Mouse (Mus musculus) layer of hippocampus, adult 8-10 months (tissue): ENCODE results near the gene Lamb3. TPM values are rescaled to one million over a fixed set of nuclear protein-coding genes. Genes with fewer than 3 reads are reported as not detected.
A peak's percentile ranks its signal among the peaks of the same experiment; 100 is the strongest.

Experiments
- DNase-seq, 2 experiments: peaks; one replicate each; pipeline ENCODE4 v3.0.0; 2022; ENCODE audit warnings: low spot score in 2 of 2
- total RNA-seq, 4 experiments: library from RNA; stranded (reverse); gene quantifications; 2 replicates each; pipeline ENCODE4 v1.2.4; 2022

Lamb3 gene
- total RNA-seq, 4 experiments from 2014 or later = 0.70 to 2.4 (median 1.5) TPM

GRCm38 (mm10) chr1:193200640-193201382, 6.7 kb upstream of the Lamb3 start:
- no peak for DNase-seq

DNA sequence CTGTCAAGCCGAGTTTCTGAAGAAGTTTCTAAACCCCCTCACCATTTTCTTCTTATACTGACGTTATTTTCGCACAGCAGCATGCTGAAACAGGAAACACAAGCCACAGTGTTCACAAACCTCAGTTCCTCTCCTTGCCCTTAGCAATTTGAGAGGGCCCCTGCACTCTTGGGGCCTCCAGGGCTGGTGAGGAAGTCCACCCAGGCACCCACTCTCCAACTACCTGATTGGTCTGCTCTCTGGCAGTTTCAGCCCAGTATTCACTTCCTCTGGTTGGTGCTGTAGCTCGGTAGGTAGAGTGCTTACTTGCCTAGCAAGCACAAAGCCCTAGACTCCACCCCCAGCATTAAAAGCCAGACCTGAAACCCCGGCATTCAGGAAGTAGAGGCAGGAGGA, 6.1 kb upstream of the Lamb3 start, which contains the start of gene Traf3ip3:
Gene Traf3ip3, minus strand, starts transcription at position 321 of the 396 bp plus-strand sequence.
- no peak for DNase-seq

DNA sequence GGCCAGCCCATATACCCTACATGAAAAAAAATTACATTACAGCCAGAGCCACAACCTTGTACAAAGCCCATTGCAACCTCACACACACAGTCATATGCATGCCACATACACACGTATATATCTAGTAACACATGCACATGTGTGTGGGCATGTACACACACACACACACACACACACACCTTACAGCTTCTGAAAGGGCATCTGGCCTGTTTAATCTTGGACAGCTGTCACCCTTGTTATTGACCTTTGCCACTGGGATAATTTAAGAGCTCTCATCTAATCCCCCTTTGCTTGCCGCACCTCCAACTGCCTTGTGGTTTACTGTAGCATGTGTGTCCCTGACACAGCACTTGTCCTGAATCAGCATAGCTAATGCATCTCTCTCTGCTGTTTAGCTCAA, 3.7 kb upstream of the Lamb3 start:
- DNase-seq = no peak

- no peak for DNase-seq
Measured at GRCm38 (mm10) chr1:193205431-193205830, 2.1 kb upstream of the Lamb3 start.

DNA sequence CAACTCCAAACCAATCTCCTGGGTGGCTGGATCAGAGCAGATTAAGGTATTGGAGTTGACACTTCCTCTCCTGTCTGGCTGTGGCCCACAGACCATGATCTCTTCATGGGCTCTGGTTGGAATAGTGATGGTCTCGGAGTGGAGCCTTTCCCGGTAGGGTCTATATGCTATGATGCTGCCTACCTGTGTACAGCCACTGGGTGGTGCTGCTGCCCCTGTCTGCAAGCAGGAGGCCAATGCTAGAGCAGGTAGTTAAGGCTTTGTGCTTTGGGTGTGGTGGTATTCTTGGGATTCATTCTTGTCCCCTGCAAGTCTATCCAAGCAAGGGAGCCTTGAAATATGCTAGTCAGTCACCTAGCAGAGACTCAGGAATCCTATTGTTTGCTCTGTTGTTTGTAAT, 679 bp downstream of the Lamb3 start:
- DNase-seq = peak; percentile 50 to 66

DNA sequence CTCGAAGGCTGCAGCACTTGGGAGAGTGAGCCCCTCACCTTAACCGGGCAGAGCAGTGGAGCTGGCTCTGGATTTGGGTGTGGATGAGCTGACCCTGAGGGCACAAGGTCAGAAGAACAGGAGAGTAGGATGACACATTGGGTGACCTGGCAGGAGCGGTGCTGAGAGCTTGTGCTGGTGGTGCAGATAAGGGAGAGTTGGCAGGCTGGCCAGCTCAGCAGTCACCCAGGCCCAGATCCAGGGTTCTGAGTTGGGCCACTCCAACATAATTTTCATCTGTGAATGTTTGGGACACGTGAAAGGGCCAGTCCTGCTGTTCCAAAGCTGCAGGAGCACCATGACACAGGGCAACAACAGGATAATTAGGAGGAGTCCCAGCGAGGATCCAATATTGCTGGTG, 3.9 kb downstream of the Lamb3 start:
- no peak for DNase-seq

DNA sequence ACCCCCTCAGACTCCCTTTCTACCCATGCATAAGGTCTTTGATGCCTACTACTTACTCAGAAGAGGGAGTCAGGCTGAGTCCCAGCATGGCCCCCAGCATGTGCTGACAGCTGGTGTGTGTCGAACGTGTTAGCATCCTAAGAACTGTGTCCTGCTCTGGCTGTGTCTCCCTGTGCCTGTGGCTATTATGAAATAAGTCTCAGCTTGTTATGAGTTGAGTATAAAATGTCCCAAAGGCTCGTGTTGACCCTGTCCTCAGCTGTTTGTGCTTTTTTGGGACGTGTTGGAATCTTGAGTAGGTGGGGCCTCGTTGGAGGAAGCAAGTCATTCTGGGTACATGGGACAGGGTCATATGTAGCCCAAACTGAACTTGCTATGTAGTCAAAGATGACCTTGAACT, 6.6 kb downstream of the Lamb3 start:
- no peak for DNase-seq

GRCm38 (mm10) chr1:193216000-193216399, 8.5 kb downstream of the Lamb3 start:
- no peak for DNase-seq

- DNase-seq = no peak
Measured at GRCm38 (mm10) chr1:193220408-193220807, 12.9 kb downstream of the Lamb3 start.

GRCm38 (mm10) chr1:193225531-193225930, 18.0 kb downstream of the Lamb3 start:
- no peak for DNase-seq

- no peak for DNase-seq
Measured at GRCm38 (mm10) chr1:193226114-193226513, 18.6 kb downstream of the Lamb3 start.

GRCm38 (mm10) chr1:193226724-193227522, 19.4 kb downstream of the Lamb3 start:
- DNase-seq = no peak

DNA sequence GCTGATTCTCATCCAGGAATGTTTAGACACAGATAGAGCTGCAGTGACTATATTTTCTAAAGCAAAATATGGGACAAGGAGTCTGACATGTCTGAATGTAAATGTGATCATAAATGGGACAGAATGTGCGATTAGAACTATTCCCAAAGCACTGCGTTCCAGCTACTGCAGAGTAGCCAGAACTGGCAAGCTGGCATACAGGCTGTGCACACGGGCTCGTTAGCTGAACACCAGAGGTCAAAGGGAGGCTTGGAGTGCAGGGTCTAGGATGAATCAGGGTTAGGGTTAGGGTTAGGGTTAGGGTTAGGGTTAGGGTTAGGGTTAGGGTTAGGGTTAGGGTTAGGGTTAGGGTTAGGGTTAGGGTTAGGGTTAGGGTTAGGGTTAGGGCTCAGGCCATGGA, 20.0 kb downstream of the Lamb3 start:
- DNase-seq = no peak

DNA sequence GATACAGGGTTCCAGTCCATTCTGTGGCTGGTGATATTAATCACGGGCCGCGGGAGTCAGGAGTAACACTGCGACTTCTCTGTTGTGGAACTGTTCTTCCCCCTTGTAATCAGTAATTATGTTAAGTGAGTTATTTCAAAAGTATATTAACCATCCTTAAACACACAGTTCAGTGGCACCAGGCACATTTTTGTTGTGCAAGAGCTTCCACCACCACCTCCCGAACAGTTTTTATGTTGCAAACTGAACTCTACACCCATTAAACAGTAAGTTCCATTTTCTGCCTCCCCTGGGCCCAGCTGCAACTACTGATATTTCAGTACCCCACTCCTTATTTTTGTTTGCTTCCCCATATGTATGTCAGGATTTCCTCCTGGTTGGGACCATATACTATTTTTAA, 22.1 kb downstream of the Lamb3 start:
- DNase-seq = no peak

DNA sequence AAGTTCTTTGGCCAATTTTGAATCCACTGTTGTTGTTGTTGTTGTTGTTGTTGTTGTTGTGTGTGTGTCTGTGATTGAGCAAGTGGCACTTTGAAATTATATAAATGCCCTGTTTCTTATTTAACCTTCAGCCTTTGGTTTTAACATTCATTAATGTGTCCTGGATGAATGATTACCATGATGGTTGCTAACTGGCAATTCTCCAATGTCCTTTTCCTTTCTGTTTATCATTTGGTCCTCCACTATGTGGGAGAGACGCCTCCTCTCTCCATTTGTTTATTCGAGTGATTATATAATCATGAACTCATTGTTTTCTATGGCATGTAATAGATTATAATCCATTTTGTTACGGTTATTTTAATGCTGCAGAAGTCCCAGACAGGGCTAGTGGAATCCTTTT, 23.0 kb downstream of the Lamb3 start:
- DNase-seq = no peak

GRCm38 (mm10) chr1:193230935-193231334, 23.4 kb downstream of the Lamb3 start:
- no peak for DNase-seq

GRCm38 (mm10) chr1:193232732-193233131, 25.2 kb downstream of the Lamb3 start:
- DNase-seq = no peak

DNA sequence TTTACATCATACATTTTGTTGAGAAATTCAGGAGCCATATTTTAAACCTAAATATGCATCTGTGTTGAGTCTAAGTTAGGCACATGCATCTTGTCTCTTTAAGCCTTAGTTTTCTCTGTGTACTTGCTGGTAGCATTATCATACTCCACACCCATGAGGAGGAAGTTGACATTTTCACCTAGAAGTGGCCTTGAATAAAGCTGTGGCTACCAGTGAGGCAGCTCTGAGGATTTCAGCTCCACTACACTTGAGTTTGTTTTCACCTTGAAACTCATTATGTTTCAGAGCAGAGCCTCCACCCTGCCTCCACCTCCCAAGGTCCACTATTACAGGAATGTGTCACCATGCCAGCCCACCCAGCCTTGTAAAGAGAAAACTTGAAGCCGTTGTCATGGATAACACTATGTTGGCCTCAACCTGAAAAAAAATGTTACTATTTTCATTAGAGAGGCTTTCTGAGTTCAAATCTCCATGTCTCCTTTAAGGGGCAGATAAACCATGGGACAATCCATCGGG, 26.7 kb downstream of the Lamb3 start:
- no peak for DNase-seq

GRCm38 (mm10) chr1:193234930-193235329, 27.4 kb downstream of the Lamb3 start:
- DNase-seq = no peak

- peak in 1 of 2 experiments; percentile 33 for DNase-seq
Measured at GRCm38 (mm10) chr1:193238426-193238825, 30.9 kb downstream of the Lamb3 start.

DNA sequence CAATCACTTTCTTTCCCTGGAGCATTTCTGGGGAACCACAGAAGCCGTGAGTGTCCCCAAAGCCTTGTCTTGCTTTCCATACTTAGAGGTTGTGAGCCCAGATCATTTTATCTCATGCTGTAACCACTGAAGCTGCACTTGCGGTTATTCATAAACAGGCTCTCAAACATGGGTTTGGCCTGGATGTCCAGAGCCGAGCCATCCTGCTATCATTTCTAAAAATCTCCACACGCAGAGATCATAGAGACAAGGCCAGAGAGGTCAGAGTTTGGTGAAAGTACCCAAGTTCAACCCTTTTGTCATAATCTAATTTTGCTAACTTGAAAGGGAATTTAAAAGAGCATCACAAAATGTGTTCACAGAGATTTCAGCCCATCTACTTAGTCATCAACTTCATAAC, 33.9 kb downstream of the Lamb3 start:
- no peak for DNase-seq

GRCm38 (mm10) chr1:193242238-193242637, 34.7 kb downstream of the Lamb3 start:
- peak; percentile 93 for DNase-seq
